Mouse (Mus musculus): ENCODE results near the gene Camk1d. TPM values are rescaled to one million over a fixed set of nuclear protein-coding genes. Genes with fewer than 3 reads are reported as not detected.

The Camk1d gene
- polyA plus RNA-seq, 1 experiment from 2014 or later, result 0.59 TPM

- 91% methylated on average over 5 of the region's 5 CpGs for WGBS
- Histone ChIP-seq H3K27ac (replicated peaks) (no peak overlapping the region), H3K4me3 (no peak overlapping the region), H3K9me3 (no peaks in the 10 kb centered on the region), H3K4me1 (peaks cover 20% of the 10 kb centered on the region), H3K27me3 (replicated peaks; ENCODE audit: low read depth, poor library complexity, severe bottlenecking) (no peaks in the 10 kb centered on the region), H3K36me3 (replicated peaks) (no peaks in the 10 kb centered on the region)
- DNase-seq (ENCODE audit: low spot score), result no peak
Measured at GRCm38 (mm10) chr2:5598533-5598932, 115.8 kb downstream of the Camk1d start.

GRCm38 (mm10) chr2:5596882-5597281, 117.4 kb downstream of the Camk1d start:
- no peak overlapping the region for H3K27ac ChIP-seq (replicated peaks)

GRCm38 (mm10) chr2:5595356-5596191, 118.7 kb downstream of the Camk1d start:
- no peaks in the 10 kb centered on the region for H3K27me3 ChIP-seq (replicated peaks; ENCODE audit: low read depth, poor library complexity, severe bottlenecking)
- no peak for DNase-seq (ENCODE audit: low spot score)
- 89% methylated on average over 8 of the region's 8 CpGs for WGBS
- H3K4me3 ChIP-seq, result no peak overlapping the region
- H3K4me1 ChIP-seq, result peaks cover 7% of the 10 kb centered on the region
- H3K36me3 ChIP-seq (replicated peaks), result no peaks in the 10 kb centered on the region
- H3K9me3 ChIP-seq, result no peaks in the 10 kb centered on the region
- no peak overlapping the region for H3K27ac ChIP-seq (replicated peaks)

More at GRCm38 (mm10) chr2:5596882-5597281, 117.4 kb downstream of the Camk1d start:
- Histone ChIP-seq H3K36me3 (replicated peaks) (no peaks in the 10 kb centered on the region), H3K27me3 (replicated peaks; ENCODE audit: low read depth, poor library complexity, severe bottlenecking) (no peaks in the 10 kb centered on the region), H3K4me1 (peaks cover 20% of the 10 kb centered on the region), H3K9me3 (no peaks in the 10 kb centered on the region), H3K4me3 (no peak overlapping the region)
- WGBS, result 46% methylated on average over 12 of the region's 12 CpGs
- no peak for DNase-seq (ENCODE audit: low spot score)

- no peaks in the 10 kb centered on the region for H3K27me3 ChIP-seq (replicated peaks; ENCODE audit: low read depth, poor library complexity, severe bottlenecking)
- H3K36me3 ChIP-seq (replicated peaks), result no peaks in the 10 kb centered on the region
- H3K4me1 ChIP-seq, result peaks cover 6% of the 10 kb centered on the region; the same call in 1 of the 2 replicates
- WGBS, result 87% methylated on average over 6 of the region's 6 CpGs
- no peak for DNase-seq (ENCODE audit: low spot score)
- H3K9me3 ChIP-seq, result no peaks in the 10 kb centered on the region
- no peak overlapping the region for H3K4me3 ChIP-seq
- no peak overlapping the region for H3K27ac ChIP-seq (replicated peaks)
Measured at GRCm38 (mm10) chr2:5592461-5593136, 121.7 kb downstream of the Camk1d start.

GRCm38 (mm10) chr2:5590074-5590473, 124.2 kb downstream of the Camk1d start:
- Histone ChIP-seq H3K36me3 (replicated peaks) (no peaks in the 10 kb centered on the region), H3K9me3 (no peaks in the 10 kb centered on the region), H3K4me3 (no peak overlapping the region), H3K27me3 (replicated peaks; ENCODE audit: low read depth, poor library complexity, severe bottlenecking) (no peaks in the 10 kb centered on the region), H3K27ac (replicated peaks) (no peak overlapping the region), H3K4me1 (no peaks in the 10 kb centered on the region)
- DNase-seq (ENCODE audit: low spot score), result no peak
- WGBS, result 74% methylated on average over 5 of the region's 5 CpGs

GRCm38 (mm10) chr2:5589163-5589562, 125.2 kb downstream of the Camk1d start:
- no peaks in the 10 kb centered on the region for H3K9me3 ChIP-seq
- H3K4me1 ChIP-seq, result no peaks in the 10 kb centered on the region
- 83% methylated on average over 5 of the region's 5 CpGs for WGBS
- H3K4me3 ChIP-seq, result no peak overlapping the region
- DNase-seq (ENCODE audit: low spot score), result no peak
- no peak overlapping the region for H3K27ac ChIP-seq (replicated peaks)
- H3K36me3 ChIP-seq (replicated peaks), result no peaks in the 10 kb centered on the region
- no peaks in the 10 kb centered on the region for H3K27me3 ChIP-seq (replicated peaks; ENCODE audit: low read depth, poor library complexity, severe bottlenecking)

- Histone ChIP-seq H3K4me1 (no peaks in the 10 kb centered on the region), H3K36me3 (replicated peaks) (no peaks in the 10 kb centered on the region), H3K27ac (replicated peaks) (no peak overlapping the region), H3K27me3 (replicated peaks; ENCODE audit: low read depth, poor library complexity, severe bottlenecking) (no peaks in the 10 kb centered on the region), H3K9me3 (no peaks in the 10 kb centered on the region), H3K4me3 (no peak overlapping the region)
- no peak for DNase-seq (ENCODE audit: low spot score)
- WGBS, result 86% methylated on average over 8 of the region's 8 CpGs
Measured at GRCm38 (mm10) chr2:5588329-5588982, 125.9 kb downstream of the Camk1d start.

- Histone ChIP-seq H3K9me3 (no peaks in the 10 kb centered on the region), H3K27ac (replicated peaks) (no peak overlapping the region), H3K4me1 (no peaks in the 10 kb centered on the region), H3K4me3 (no peak overlapping the region), H3K36me3 (replicated peaks) (no peaks in the 10 kb centered on the region), H3K27me3 (replicated peaks; ENCODE audit: low read depth, poor library complexity, severe bottlenecking) (no peaks in the 10 kb centered on the region)
- WGBS, result 83% methylated on average over 6 of the region's 6 CpGs
- no peak for DNase-seq (ENCODE audit: low spot score)
Measured at GRCm38 (mm10) chr2:5584318-5585027, 129.8 kb downstream of the Camk1d start.

- Histone ChIP-seq H3K27me3 (replicated peaks; ENCODE audit: low read depth, poor library complexity, severe bottlenecking) (no peaks in the 10 kb centered on the region), H3K4me1 (peaks cover 10% of the 10 kb centered on the region), H3K4me3 (no peak overlapping the region), H3K27ac (replicated peaks) (no peak overlapping the region), H3K9me3 (no peaks in the 10 kb centered on the region), H3K36me3 (replicated peaks) (no peaks in the 10 kb centered on the region)
- 62% methylated on average over 4 of the region's 4 CpGs for WGBS
- no peak for DNase-seq (ENCODE audit: low spot score)
Measured at GRCm38 (mm10) chr2:5579391-5579790, 134.9 kb downstream of the Camk1d start.

- no peak for DNase-seq (ENCODE audit: low spot score)
- Histone ChIP-seq H3K4me1 (peaks cover 10% of the 10 kb centered on the region), H3K36me3 (replicated peaks) (no peaks in the 10 kb centered on the region), H3K4me3 (no peak overlapping the region), H3K27me3 (replicated peaks; ENCODE audit: low read depth, poor library complexity, severe bottlenecking) (no peaks in the 10 kb centered on the region), H3K27ac (replicated peaks) (no peak overlapping the region), H3K9me3 (no peaks in the 10 kb centered on the region)
- 72% methylated on average over 9 of the region's 9 CpGs for WGBS
Measured at GRCm38 (mm10) chr2:5577399-5578129, 136.8 kb downstream of the Camk1d start.

- DNase-seq (ENCODE audit: low spot score), result no peak
- Histone ChIP-seq H3K4me1 (peaks cover 4% of the 10 kb centered on the region; the same call in 1 of the 2 replicates), H3K27me3 (replicated peaks; ENCODE audit: low read depth, poor library complexity, severe bottlenecking) (no peaks in the 10 kb centered on the region), H3K27ac (replicated peaks) (no peak overlapping the region), H3K9me3 (no peaks in the 10 kb centered on the region), H3K4me3 (no peak overlapping the region), H3K36me3 (replicated peaks) (no peaks in the 10 kb centered on the region)
- 86% methylated on average over 10 of the region's 10 CpGs for WGBS
Measured at GRCm38 (mm10) chr2:5572314-5573006, 141.9 kb downstream of the Camk1d start.
